Mouse (Mus musculus) liver, embryonic 13.5 days (tissue): ENCODE data around the gene Atp2c1. TPM values are rescaled to one million over a fixed set of nuclear protein-coding genes. Genes with fewer than 3 reads are reported as not detected.
A peak's percentile ranks its signal among the peaks of the same experiment; 100 is the strongest.

Experiments
- ATAC-seq: fragments of 200-750 bp; cut with Nextera tagmentation; 2 replicates; pipeline ENCODE4 v1.8.0; 2017; ENCODE audit warnings: low read depth, mild to moderate bottlenecking, moderate number of reproducible peaks, moderate library complexity
- DNase-seq: peaks from one replicate; pipeline ENCODE4 v3.0.0; 2022
- H3K27ac ChIP-seq: fragments of 300-500 bp; sonication (generic); 2 replicates; pipeline ENCODE4 v1.5.1; 2015; ENCODE audit warnings: moderate library complexity, mild to moderate bottlenecking, inconsistent platforms
- H3K27me3 ChIP-seq: fragments of 300-500 bp; sonication (generic); 2 replicates; pipeline ENCODE4 v1.6.1; 2015; ENCODE audit warnings: mild to moderate bottlenecking, inconsistent platforms
- H3K36me3 ChIP-seq: fragments of 300-500 bp; sonication (generic); 2 replicates; pipeline ENCODE4 v1.6.1; 2015; ENCODE audit warnings: mild to moderate bottlenecking, inconsistent platforms
- H3K4me1 ChIP-seq: fragments of 300-500 bp; sonication (generic); replicated peaks from 2 replicates; pipeline ENCODE4 v1.6.1; 2015; ENCODE audit warnings: inconsistent platforms
- H3K4me2 ChIP-seq: fragments of 300-500 bp; sonication (generic); 2 replicates; pipeline ENCODE4 v1.6.1; 2015; ENCODE audit warnings: inconsistent platforms, mild to moderate bottlenecking, moderate library complexity
- H3K4me3 ChIP-seq: fragments of 300-500 bp; sonication (generic); replicated peaks from 2 replicates; pipeline ENCODE4 v1.5.1; 2015; ENCODE audit warnings: mild to moderate bottlenecking, inconsistent platforms
- H3K9ac ChIP-seq: fragments of 300-500 bp; sonication (generic); 2 replicates; pipeline ENCODE4 v1.6.1; 2015; ENCODE audit warnings: mild to moderate bottlenecking, inconsistent platforms
- H3K9me3 ChIP-seq: fragments of 300-500 bp; sonication (generic); replicated peaks from 2 replicates; pipeline ENCODE4 v1.6.1; 2016; ENCODE audit warnings: inconsistent platforms
- WGBS: fragments of 180-500 bp; shearing (Covaris S2); methylation state at CpG from one replicate; pipeline ENCODE4 v1.1.7; 2015; ENCODE audit not compliant: insufficient replicate concordance; 5-methylcytosine and 5-hydroxymethylcytosine counted together
- polyA plus RNA-seq: library from polyadenylated mRNA; unstranded; fragments of >200 nt; fragmentation: Nextera tagmentation; extraction: Ambion mirVana; gene quantifications from 2 replicates; pipeline ENCODE4 v1.2.1, GENCODE M21; 2015

Gene Atp2c1
- polyA plus RNA-seq = 23.2 and 25.1 TPM in 2 replicates

DNA sequence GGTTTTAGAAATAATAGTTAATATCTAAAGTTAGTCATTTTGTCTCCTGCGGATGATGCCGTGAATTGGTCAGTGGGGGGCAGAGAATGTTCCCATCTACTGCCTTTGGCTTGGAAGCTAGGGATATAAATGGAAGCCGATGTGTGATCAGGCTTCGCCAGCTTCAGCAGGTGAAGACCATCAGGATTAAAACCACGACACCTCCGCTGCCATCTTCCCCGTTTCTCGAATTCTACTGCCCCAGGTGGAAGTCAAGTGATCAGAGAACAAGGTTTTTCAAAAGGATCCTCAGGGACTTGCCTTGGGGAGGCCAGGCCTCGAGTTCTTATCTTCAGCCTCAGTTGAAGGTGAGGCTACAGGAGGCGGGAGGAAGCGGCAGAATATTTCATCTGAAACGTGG, at the start of gene Atp2c1:
Atp2c1 (minus strand) TSS at position 101 of the 400 bp plus-strand sequence.
- H3K9ac ChIP-seq = no peak within 1 kb of the TSS
- H3K4me2 ChIP-seq = no peak within 1 kb of the TSS
- H3K4me1 ChIP-seq = peaks cover 23% of the 10 kb centered on the region
- no peak within 1 kb of the TSS for H3K27ac ChIP-seq
- H3K9me3 ChIP-seq = no peaks in the 10 kb centered on the region
- no peaks in the 10 kb centered on the region for H3K36me3 ChIP-seq
- ATAC-seq = no peak
- H3K4me3 ChIP-seq = no peak within 1 kb of the TSS
- no peaks in the 10 kb centered on the region for H3K27me3 ChIP-seq
- no peak for DNase-seq
- WGBS = 68% methylated on average over 12 of the region's 12 CpGs

DNA sequence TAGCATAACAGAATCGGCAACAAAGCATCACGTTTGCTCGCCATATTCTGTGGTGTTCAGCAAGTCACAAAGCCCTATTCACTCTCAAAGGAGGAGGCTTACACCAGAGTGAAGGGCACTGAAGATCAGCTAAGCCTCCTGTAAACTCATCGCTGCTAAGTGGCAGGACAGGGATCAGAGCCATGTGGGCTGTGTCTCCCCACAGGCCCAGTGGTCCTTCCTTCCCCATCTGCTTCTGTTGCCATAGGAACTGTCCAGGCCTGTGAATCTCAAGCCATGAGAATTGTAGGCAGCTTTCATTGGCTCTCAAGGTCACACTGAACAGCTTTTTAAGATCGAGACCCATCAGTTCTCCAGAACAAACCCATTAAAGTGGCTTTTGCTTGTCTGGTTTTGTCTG, 30.3 kb upstream of the Atp2c1 start:
- H3K36me3 ChIP-seq = no peaks in the 10 kb centered on the region

DNA sequence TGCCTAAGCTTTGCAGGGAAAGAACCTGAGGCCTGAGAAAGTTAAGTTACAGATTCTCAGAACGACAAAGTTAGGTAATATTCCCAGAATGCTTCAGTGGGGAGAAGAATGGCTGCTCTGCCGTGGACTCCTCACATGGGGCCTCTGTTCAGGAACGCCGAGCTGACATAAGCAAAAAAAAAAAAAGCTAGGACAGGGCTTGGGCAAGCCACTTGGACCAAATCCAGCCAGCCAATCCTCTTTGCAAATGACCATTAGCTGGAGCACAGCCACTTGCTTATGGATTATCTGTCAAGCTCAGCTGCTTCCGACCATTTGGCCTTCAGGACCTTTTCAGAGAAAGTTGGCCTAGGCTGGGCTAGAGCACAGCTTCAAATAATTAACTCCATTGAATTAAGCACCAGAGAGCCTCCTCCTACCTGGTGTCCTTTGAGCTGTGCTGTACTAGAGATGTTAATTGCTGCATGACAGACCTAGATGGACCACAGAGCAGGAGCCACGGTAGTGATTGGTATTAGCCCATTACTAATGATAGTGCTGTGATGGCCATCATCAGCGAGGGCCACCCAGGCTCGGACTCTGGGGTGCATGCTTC, 29.1 kb upstream of the Atp2c1 start:
- no peak for DNase-seq

More for the DNA sequence above, 30.3 kb upstream of the Atp2c1 start:
- DNase-seq = no peak
- Histone ChIP-seq H3K4me1 (no peaks in the 10 kb centered on the region), H3K4me2 (no peak overlapping the region), H3K27me3 (0 out of 2 replicates have a peak, but pooled peaks cover 6% of the 10 kb centered on the region), H3K9me3 (no peaks in the 10 kb centered on the region), H3K4me3 (no peak overlapping the region), H3K27ac (no peak overlapping the region), H3K9ac (no peak overlapping the region)
- WGBS = 73% methylated on average over 5 of the region's 5 CpGs
- ATAC-seq = no peak

DNA sequence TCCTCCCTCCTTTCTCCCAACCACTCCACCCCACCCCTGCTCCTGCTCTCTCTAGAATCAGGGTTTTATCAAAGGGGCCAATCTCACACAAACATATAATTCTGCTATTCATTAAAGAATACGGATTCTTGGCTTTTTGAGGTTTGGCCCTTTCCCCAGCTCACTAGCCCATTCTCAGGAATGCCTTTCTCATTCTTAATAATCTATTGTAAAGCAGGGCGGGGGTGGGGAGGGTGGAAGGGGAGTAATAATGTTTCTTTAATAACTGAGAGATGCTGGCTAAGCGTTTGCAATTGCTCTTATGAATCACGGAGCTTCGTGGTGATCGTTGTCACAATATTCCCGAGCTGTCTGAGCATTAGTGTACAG, 27.3 kb upstream of the Atp2c1 start:
- DNase-seq (no peak), ATAC-seq (no peak)
- no peaks in the 10 kb centered on the region for H3K4me1 ChIP-seq
- H3K4me3 ChIP-seq = no peak overlapping the region
- H3K9me3 ChIP-seq = no peaks in the 10 kb centered on the region
- 0 out of 2 replicates have a peak overlapping the region, but pooled peaks have one; percentile 10 for H3K4me2 ChIP-seq
- no peaks in the 10 kb centered on the region for H3K36me3 ChIP-seq
- H3K9ac ChIP-seq = no peak overlapping the region
- H3K27ac ChIP-seq = no peak overlapping the region
- 0 out of 2 replicates have a peak, but pooled peaks cover 6% of the 10 kb centered on the region for H3K27me3 ChIP-seq
- WGBS = 53% methylated on average over 7 of the region's 7 CpGs

More for the DNA sequence above, 29.1 kb upstream of the Atp2c1 start:
- no peaks in the 10 kb centered on the region for H3K36me3 ChIP-seq
- no peak overlapping the region for H3K27ac ChIP-seq
- WGBS = 58% methylated on average over 8 of the region's 8 CpGs
- no peak overlapping the region for H3K4me2 ChIP-seq
- no peak overlapping the region for H3K9ac ChIP-seq
- no peaks in the 10 kb centered on the region for H3K9me3 ChIP-seq
- H3K27me3 ChIP-seq = 0 out of 2 replicates have a peak, but pooled peaks cover 6% of the 10 kb centered on the region
- 0 out of 2 replicates have a peak, but pooled peaks have one; percentile 18 for ATAC-seq
- H3K4me1 ChIP-seq = no peaks in the 10 kb centered on the region
- H3K4me3 ChIP-seq = no peak overlapping the region

DNA sequence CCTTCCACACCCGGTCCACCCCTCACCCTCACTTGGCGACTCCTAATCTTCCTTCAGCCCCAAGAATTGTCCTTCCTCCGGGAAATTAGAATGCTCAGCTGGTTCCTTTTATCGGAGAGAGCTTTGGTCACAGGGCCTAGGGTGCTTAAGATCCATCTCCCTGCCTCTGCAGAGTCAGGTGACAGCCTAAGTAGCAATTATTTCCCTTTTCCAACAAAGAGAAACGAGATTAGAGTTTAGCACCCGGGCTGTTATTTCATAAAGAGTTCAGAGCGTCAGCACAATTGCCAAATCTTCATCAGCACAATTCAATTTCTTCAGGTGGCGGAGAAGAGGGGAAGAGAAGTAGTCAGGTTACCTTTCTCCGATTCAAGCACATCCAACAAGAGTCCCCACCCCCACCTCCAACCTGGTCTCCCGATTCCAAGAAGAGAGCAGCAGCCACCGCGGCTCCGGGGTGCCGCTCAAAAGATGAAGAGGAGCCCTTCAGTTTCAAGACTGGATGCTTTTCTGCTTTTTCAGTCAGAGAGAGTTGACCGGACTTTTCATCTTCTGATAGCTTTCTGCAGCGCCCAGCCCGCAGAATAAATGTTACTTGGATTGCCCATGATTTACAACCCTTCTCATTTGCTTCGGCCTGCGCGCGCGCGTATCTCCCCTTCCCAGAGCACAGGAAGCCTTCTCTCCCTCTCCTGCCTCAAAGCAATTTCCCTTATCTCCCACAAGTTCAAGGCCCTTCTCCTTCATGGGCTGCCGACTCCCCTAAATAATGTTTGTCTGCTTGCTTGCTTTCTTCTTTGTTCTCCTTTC, 26.7 kb upstream of the Atp2c1 start:
- WGBS = 15% methylated on average over 24 of the region's 24 CpGs
- no peaks in the 10 kb centered on the region for H3K9me3 ChIP-seq
- no peak overlapping the region for H3K9ac ChIP-seq
- H3K27ac ChIP-seq = no peak overlapping the region
- ATAC-seq = no peak
- H3K4me3 ChIP-seq = no peak overlapping the region
- H3K4me2 ChIP-seq = 0 out of 2 replicates have a peak overlapping the region, but pooled peaks have one; percentile 10
- H3K4me1 ChIP-seq = no peaks in the 10 kb centered on the region
- H3K27me3 ChIP-seq = 0 out of 2 replicates have a peak, but pooled peaks cover 6% of the 10 kb centered on the region
- no peak for DNase-seq
- no peaks in the 10 kb centered on the region for H3K36me3 ChIP-seq

DNA sequence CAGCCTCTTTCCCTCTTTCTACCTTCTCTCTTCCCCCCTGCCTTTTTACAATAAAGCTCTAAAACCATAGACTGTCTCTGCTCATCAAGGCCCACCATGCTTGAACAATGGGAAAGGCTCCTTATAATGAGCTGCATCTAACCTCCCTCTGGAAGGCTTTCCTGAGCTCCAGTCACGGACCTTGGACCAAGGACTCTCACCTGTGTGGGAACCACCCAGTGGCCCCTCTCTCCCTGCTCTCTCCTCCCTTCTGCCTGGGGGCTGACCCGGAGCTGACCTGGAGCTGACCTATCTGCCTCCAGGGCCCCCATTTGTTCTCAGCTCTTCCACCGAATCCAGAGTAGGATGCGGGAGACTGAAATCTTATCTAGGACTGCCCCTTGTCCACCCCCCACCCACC, 24.3 kb upstream of the Atp2c1 start:
- no peaks in the 10 kb centered on the region for H3K4me1 ChIP-seq
- DNase-seq (no peak), ATAC-seq (no peak)
- no peak overlapping the region for H3K9ac ChIP-seq
- no peaks in the 10 kb centered on the region for H3K9me3 ChIP-seq
- no peaks in the 10 kb centered on the region for H3K36me3 ChIP-seq
- no peak overlapping the region for H3K4me3 ChIP-seq
- no peak overlapping the region for H3K4me2 ChIP-seq
- 0 out of 2 replicates have a peak, but pooled peaks cover 6% of the 10 kb centered on the region for H3K27me3 ChIP-seq
- 46% methylated on average over 4 of the region's 4 CpGs for WGBS
- H3K27ac ChIP-seq = no peak overlapping the region

DNA sequence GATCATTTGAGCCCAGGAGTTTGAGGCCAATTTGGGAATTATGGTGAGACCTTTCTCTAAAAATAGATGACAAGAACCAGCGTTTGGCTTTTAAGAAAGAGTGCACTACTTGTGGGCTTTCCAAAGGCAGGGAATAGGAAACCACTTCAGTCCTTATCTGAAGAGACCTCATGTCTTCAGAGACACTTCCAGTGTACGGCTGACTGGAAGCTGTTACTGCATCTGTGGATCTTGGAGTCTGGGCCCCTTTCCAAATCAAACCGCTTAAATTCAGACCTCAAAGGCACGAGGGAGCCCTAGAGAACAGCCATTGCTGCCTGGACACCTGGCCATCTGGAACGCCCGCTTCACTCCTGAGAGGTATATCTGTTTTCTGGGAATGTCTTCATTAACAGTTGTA, 22.0 kb upstream of the Atp2c1 start:
- 50% methylated on average over 6 of the region's 6 CpGs for WGBS
- Histone ChIP-seq H3K9me3 (no peaks in the 10 kb centered on the region), H3K27me3 (0 out of 2 replicates have a peak, but pooled peaks cover 6% of the 10 kb centered on the region), H3K27ac (no peak overlapping the region), H3K9ac (no peak overlapping the region), H3K4me2 (no peak overlapping the region), H3K36me3 (no peaks in the 10 kb centered on the region), H3K4me1 (no peaks in the 10 kb centered on the region), H3K4me3 (no peak overlapping the region)
- DNase-seq (no peak), ATAC-seq (no peak)

DNA sequence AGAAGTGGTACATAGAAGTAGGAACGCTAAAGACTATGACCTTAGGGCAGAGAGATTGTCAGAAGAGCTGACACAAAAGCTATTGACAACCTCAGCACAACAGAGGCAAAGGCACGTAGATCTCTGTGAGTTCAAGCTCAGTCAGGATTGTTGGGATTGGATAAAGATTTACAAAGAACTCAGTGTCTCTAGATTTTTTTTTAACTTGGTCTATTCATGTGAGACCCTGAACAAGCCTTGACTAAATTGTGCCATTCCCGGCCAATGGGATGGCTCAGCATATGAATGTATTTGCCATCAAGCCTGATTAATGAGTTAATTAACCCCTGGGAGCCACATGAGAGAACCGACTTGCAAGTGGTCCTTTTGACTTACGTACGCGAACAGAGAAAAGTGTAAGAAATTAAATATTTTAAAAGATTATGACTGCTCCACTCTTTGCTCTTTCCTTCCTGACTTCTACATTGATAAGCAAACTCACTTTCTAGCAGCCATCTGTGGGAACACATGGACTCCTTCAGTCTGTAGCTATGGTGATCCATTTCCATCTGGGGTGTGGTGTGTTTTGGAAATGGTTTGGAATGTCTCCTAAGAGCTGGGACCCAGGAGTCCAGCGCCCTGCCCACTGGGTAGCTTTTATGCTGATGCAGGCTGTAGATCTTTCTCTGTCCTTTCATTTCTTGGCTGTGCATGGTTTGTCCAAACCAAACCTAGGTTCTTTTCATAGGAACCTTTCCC, 17.1 kb upstream of the Atp2c1 start:
- WGBS = 72% methylated on average over 8 of the region's 8 CpGs
- Histone ChIP-seq H3K9ac (no peak overlapping the region), H3K4me2 (no peak overlapping the region), H3K4me1 (no peaks in the 10 kb centered on the region), H3K4me3 (no peak overlapping the region), H3K9me3 (no peaks in the 10 kb centered on the region), H3K36me3 (no peaks in the 10 kb centered on the region), H3K27ac (no peak overlapping the region), H3K27me3 (no peaks in the 10 kb centered on the region)
- no peak for DNase-seq
- ATAC-seq = no peak

DNA sequence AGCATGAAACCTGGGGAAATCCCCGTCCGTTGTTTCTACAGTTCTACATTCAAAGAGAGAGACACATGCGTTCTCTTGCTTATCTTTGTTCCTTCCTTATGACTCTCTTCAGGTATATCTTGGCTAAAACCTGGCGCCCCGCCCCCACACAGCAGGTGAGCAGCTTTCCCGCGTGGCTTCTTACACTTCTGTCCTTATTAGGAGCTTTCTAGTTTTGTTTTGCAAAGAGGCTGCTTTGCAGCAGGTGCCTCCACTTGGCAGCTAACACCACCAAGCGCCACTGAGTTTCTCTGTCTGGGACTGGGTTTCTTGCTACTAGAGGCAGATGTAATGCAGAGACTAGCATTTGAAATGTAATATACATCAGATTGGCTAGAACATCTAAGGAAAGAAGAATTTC, 10.4 kb upstream of the Atp2c1 start:
- H3K4me1 ChIP-seq = no peaks in the 10 kb centered on the region
- H3K27ac ChIP-seq = no peak overlapping the region
- DNase-seq (no peak), ATAC-seq (no peak)
- no peaks in the 10 kb centered on the region for H3K9me3 ChIP-seq
- no peak overlapping the region for H3K4me2 ChIP-seq
- no peak overlapping the region for H3K9ac ChIP-seq
- no peak overlapping the region for H3K4me3 ChIP-seq
- no peaks in the 10 kb centered on the region for H3K27me3 ChIP-seq
- H3K36me3 ChIP-seq = no peaks in the 10 kb centered on the region
- 43% methylated on average over 8 of the region's 8 CpGs for WGBS

DNA sequence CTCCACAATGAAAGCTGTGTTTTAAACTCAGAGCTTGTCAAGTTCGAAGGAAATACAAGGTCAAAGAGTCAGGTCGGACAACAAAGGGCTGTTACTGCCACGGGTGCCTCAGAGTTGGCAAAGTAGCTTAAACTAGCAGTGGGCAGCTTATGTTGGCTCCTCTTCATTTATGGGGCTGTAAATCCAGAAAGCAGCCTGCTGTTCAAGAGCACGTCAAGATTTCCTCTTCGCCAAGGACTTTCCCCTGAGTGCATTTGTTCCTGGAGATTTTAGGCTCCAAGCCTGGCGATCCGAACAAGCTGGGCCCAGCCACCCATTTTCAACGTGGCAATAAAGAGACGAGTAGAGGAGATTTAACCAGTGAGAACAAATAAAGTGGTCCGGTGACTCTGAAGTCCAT, 9.8 kb upstream of the Atp2c1 start:
- Histone ChIP-seq H3K27me3 (no peaks in the 10 kb centered on the region), H3K4me2 (no peak overlapping the region), H3K4me3 (no peak overlapping the region), H3K27ac (no peak overlapping the region), H3K4me1 (no peaks in the 10 kb centered on the region), H3K9ac (no peak overlapping the region), H3K9me3 (no peaks in the 10 kb centered on the region), H3K36me3 (no peaks in the 10 kb centered on the region)
- no peak for ATAC-seq
- DNase-seq = no peak
- WGBS = 59% methylated on average over 10 of the region's 10 CpGs

DNA sequence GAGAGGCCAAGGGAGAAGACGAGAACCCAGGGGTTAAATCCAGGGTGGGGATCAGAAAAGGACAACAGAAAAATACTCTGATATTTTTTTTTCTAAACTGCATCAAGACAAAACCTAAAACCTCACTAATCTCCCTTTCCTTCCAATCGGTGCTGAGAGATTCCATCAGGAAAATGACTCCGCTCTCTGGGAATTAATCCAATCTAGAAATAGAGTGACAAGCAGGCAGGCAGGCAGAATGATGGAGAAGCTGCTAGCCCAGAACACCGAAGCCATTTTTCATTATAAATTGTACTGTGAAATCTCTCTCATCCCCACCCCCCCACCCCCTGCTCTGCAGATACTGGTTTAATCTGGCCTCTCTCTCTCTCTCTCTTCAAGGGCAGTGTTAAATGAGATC, 1.8 kb downstream of the Atp2c1 start:
- WGBS = 70% methylated on average over 4 of the region's 4 CpGs
- H3K4me2 ChIP-seq = no peak overlapping the region
- ATAC-seq (no peak), DNase-seq (no peak)
- peaks cover 40% of the 10 kb centered on the region for H3K4me1 ChIP-seq
- no peak overlapping the region for H3K9ac ChIP-seq
- H3K27ac ChIP-seq = no peak overlapping the region
- no peak overlapping the region for H3K4me3 ChIP-seq
- no peaks in the 10 kb centered on the region for H3K27me3 ChIP-seq
- H3K36me3 ChIP-seq = no peaks in the 10 kb centered on the region
- H3K9me3 ChIP-seq = no peaks in the 10 kb centered on the region
